ENCODE assay signal across 18 mouse cellular contexts in the genomic region with DNA sequence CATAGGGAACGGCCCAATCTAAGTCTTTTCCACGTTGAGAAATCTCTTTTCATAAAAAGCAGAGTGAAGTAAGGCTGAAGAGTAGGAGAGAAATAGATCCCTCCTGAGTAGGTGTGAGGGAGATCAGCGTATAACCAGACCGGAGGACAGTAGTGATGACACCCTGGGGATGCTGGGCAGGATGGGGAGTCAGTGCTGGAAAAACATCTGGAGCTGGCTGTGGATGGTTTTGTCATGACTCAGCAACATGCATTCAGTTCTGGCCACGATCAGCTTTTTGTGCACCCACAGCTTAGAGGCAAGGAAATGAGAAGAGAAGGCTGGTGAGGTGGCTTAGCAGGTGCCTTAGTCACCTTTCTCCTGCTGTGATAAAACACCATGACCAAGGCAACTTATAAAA. TPM values are rescaled to one million over a fixed set of nuclear protein-coding genes. Genes with fewer than 3 reads are reported as not detected.
DNase-seq lines count a peak whose midpoint lies in the region; ATAC-seq and TF ChIP-seq lines count a peak whose summit lies in the region.
"Had no signal": no experiment of that assay in that cellular context is flagged by ENCODE, and none has a peak within 500 bp of the region (broad histone marks: within the 10 kb centered on the region; RNA-seq: fewer than 3 reads in every experiment).

No protein-coding gene starts in this region.

- no peak for TF ChIP-seq EP300 in heart, postnatal 0 days (IDR thresholded peaks at IDR 0.05; ENCODE audit: low read depth)
- no peak for TF ChIP-seq EP300 in liver, postnatal 0 days (IDR thresholded peaks at IDR 0.05; ENCODE audit: low read depth)

- no peak overlapping the region for H3K4me3 ChIP-seq in heart, postnatal 0 days (ENCODE audit: low read depth, low read length)
- H3K4me3 ChIP-seq in heart, embryonic 12.5 days = no peak overlapping the region
- H3K4me3 ChIP-seq in liver, postnatal 0 days (ENCODE audit: low read depth, low read length) = no peak overlapping the region
- H3K4me3 ChIP-seq: embryonic facial prominence, embryonic 13.5 days; left cerebral cortex, adult 2 months; megakaryocyte, embryonic 14.5 days; midbrain, embryonic 15.5 days had no signal

- no peaks in the 10 kb centered on the region for H3K36me3 ChIP-seq in heart, postnatal 0 days (replicated peaks; ENCODE audit: control insufficient read depth, insufficient read depth, low read length)
- H3K36me3 ChIP-seq in heart, embryonic 12.5 days = no peaks in the 10 kb centered on the region
- H3K36me3 ChIP-seq in liver, postnatal 0 days (replicated peaks; ENCODE audit: insufficient read depth, low read length) = no peaks in the 10 kb centered on the region
- H3K36me3 ChIP-seq: embryonic facial prominence, embryonic 13.5 days; midbrain, embryonic 15.5 days had no signal

- H3K9ac ChIP-seq in heart, postnatal 0 days (replicated peaks; ENCODE audit: low read depth, low read length) = no peak overlapping the region
- no peak overlapping the region for H3K9ac ChIP-seq in heart, embryonic 12.5 days
- H3K9ac ChIP-seq in liver, postnatal 0 days (replicated peaks) = no peak overlapping the region
- H3K9ac ChIP-seq: embryonic facial prominence, embryonic 13.5 days; hindbrain, embryonic 14.5 days; midbrain, embryonic 15.5 days had no signal

- no peak overlapping the region for H3K4me2 ChIP-seq in heart, postnatal 0 days (ENCODE audit: low read depth, low read length)
- H3K4me2 ChIP-seq in heart, embryonic 12.5 days = no peak overlapping the region
- no peak overlapping the region for H3K4me2 ChIP-seq in liver, postnatal 0 days (ENCODE audit: low read depth, low read length)
- H3K4me2 ChIP-seq: embryonic facial prominence, embryonic 13.5 days; hindbrain, embryonic 14.5 days; midbrain, embryonic 15.5 days had no signal

- 0 out of 2 replicates have a peak overlapping the region, but pooled peaks have one; percentile 8 for H3K27ac ChIP-seq in heart, postnatal 0 days (ENCODE audit: low read depth)
- no peak overlapping the region for H3K27ac ChIP-seq in heart, embryonic 12.5 days (ENCODE audit: poor library complexity, severe bottlenecking)
- H3K27ac ChIP-seq in liver, postnatal 0 days (ENCODE audit: low read depth) = peak overlapping the region; percentile 3; the same call in 1 of the 2 replicates
- H3K27ac ChIP-seq: embryonic facial prominence, embryonic 13.5 days; hindbrain, embryonic 14.5 days; kidney, postnatal 0 days; left cerebral cortex, adult 2 months; midbrain, embryonic 15.5 days had no signal

- no peak for ATAC-seq in heart, postnatal 0 days (ENCODE audit: insufficient read depth, low read depth)
- no peak for ATAC-seq in heart, embryonic 12.5 days (ENCODE audit: insufficient number of reproducible peaks, low FRiP score)
- 0 out of 2 replicates have a peak, but pooled peaks have one; percentile 16 for ATAC-seq in erythroblast, adult 5-6 weeks (replicated peaks; ENCODE audit: low FRiP score, poor library complexity, severe bottlenecking)
- no peak for ATAC-seq in liver, postnatal 0 days
- ATAC-seq: midbrain, embryonic 15.5 days had no signal

- no peaks in the 10 kb centered on the region for H3K27me3 ChIP-seq in heart, postnatal 0 days (ENCODE audit: control insufficient read depth, insufficient read depth, low read length)
- no peaks in the 10 kb centered on the region for H3K27me3 ChIP-seq in heart, embryonic 12.5 days (replicated peaks)
- no peaks in the 10 kb centered on the region for H3K27me3 ChIP-seq in liver, postnatal 0 days (ENCODE audit: insufficient read depth, low read length)
- H3K27me3 ChIP-seq: embryonic facial prominence, embryonic 13.5 days had no signal

- H3K4me1 ChIP-seq in heart, postnatal 0 days (ENCODE audit: control insufficient read depth, insufficient read depth) = peaks cover 24% of the 10 kb centered on the region
- peaks cover 56% of the 10 kb centered on the region for H3K4me1 ChIP-seq in heart, embryonic 12.5 days (replicated peaks)
- H3K4me1 ChIP-seq in liver, postnatal 0 days (ENCODE audit: insufficient read depth) = peaks cover 28% of the 10 kb centered on the region
- H3K4me1 ChIP-seq: midbrain, embryonic 15.5 days had no signal

- no peak for TF ChIP-seq CTCF in heart, postnatal 0 days (IDR thresholded peaks at IDR 0.05; ENCODE audit: low read depth)
- no peak for TF ChIP-seq CTCF in liver, postnatal 0 days (IDR thresholded peaks at IDR 0.05; ENCODE audit: low read depth)

- peaks cover 3% of the 10 kb centered on the region for H3K9me3 ChIP-seq in heart, postnatal 0 days (replicated peaks; ENCODE audit: control insufficient read depth, low read length)
- no peaks in the 10 kb centered on the region for H3K9me3 ChIP-seq in heart, embryonic 12.5 days (replicated peaks)
- no peaks in the 10 kb centered on the region for H3K9me3 ChIP-seq in liver, postnatal 0 days (ENCODE audit: low read length)
- H3K9me3 ChIP-seq: embryonic facial prominence, embryonic 13.5 days; midbrain, embryonic 15.5 days had no signal

- DNase-seq in heart, postnatal 0 days (ENCODE audit: low spot score) = no peak
- peak; percentile 35 for DNase-seq in CD4-positive, CD25-positive, alpha-beta regulatory T cell, adult 2 months (ENCODE audit: low read depth, low spot score)
- DNase-seq in liver, postnatal 0 days = no peak
- DNase-seq in ovary, postnatal 14 days (ENCODE audit: low spot score) = no peak
- no peak for DNase-seq in cerebellum, adult 11-12 months
- DNase-seq: adrenal gland, postnatal 36 days; cerebellum, adult 9-11 months; heart, postnatal 14 days; kidney, adult 11 months; lung, postnatal 10 days had no signal

- WGBS in heart, postnatal 0 days = 65% methylated on average over 5 of the region's 5 CpGs
- WGBS in heart, embryonic 12.5 days = 68% methylated on average over 5 of the region's 5 CpGs
- WGBS in liver, postnatal 0 days (ENCODE audit: insufficient replicate concordance) = 68% methylated on average over 5 of the region's 5 CpGs

RNA-seq across cellular contexts. Expression of gene Hopx, which starts 19.0 kb away (rescaled TPM):
- total RNA-seq in heart, postnatal 0 days (2014; rRNA removed; ENCODE audit: low replicate concordance) = 510 and 558 TPM in 2 replicates
- polyA plus RNA-seq in heart, postnatal 0 days (2015; fragmentation: Nextera tagmentation; extraction: Ambion mirVana) = 41.0 and 42.6 TPM in 2 replicates
- 14.4 and 14.6 TPM in 2 replicates for polyA plus RNA-seq in heart, embryonic 12.5 days (2016; fragmentation: Nextera tagmentation; extraction: Ambion mirVana)
- total RNA-seq in erythroblast, adult 5-6 weeks (2015; ENCODE audit: low replicate concordance) = 11.3 TPM in 1 of 2 replicates, not detected in the other
- total RNA-seq in erythroblast, adult 5-6 weeks (2017; ENCODE audit: low replicate concordance) = 3.3 and 6.4 TPM in 2 replicates
- polyA plus RNA-seq in liver, postnatal 0 days (2015; fragmentation: Nextera tagmentation; extraction: Ambion mirVana) = 0.78 and 0.95 TPM in 2 replicates
